ENCODE assay signal across 8 mouse cellular contexts in the genomic region with DNA sequence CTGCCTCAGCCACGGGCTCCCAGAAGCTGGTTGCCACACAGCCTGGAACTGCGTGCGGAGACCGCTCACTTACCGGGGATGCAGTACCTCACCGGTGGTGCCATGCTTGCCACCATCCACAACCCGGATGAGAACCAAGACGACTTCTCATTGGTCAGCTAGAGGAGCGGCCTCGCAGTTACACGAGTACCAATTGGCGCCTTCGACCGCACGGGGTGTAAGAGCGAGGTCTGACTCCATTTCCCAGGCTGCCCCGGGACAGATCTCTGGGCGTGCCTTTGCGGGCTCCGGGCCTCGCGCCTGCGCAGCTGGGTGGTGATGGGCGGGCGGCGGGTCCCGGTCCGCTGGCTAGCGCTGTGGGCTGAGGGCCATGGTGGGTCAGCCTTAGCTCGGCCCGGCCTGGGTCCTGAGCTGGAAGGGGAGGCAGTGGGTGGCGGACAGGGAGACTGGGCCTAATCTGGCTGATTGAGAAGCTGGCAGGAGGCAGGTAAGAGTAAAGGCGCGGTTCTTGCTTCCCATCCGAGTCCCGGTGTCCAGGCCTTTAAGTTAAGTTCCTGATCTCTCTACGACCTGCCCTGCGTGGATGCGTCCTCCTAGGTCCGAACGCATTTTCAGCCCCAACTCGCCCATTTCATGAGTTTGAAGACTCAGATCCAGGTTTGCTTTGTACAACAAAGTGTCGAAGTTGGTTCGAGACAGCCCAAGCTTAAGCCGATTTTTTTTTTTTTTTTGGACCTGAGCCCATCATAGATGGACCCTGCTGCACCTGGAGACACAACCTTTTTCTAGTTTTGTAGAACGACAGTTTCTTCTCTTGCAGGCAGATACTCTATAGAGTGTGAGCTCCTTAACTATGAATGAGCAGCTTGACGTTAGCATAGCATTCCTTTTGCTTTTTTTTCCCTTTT. TPM values are rescaled to one million over a fixed set of nuclear protein-coding genes. Genes with fewer than 3 reads are reported as not detected.
DNase-seq lines count a peak whose midpoint lies in the region; ATAC-seq lines count a peak whose summit lies in the region.

A gene (minus strand): TSS at position 245 of the 908 bp plus-strand sequence.
A gene (plus strand): TSS at position 302 of the 908 bp plus-strand sequence.

- under 1% methylated on average over 47 of the region's 47 CpGs for WGBS in hindbrain, embryonic 15.5 days

- peak within 1 kb of the TSS; percentile 77 for H3K9ac ChIP-seq in hindbrain, embryonic 15.5 days

- H3K9me3 ChIP-seq in hindbrain, embryonic 15.5 days: no peaks in the 10 kb centered on the region

- peaks cover 32% of the 10 kb centered on the region for H3K36me3 ChIP-seq in hindbrain, embryonic 15.5 days

- peak within 1 kb of the TSS; percentile 79 for H3K4me2 ChIP-seq in hindbrain, embryonic 15.5 days

- H3K27me3 ChIP-seq in hindbrain, embryonic 15.5 days: no peaks in the 10 kb centered on the region

- peaks cover 29% of the 10 kb centered on the region for H3K4me1 ChIP-seq in hindbrain, embryonic 15.5 days (replicated peaks)

- DNase-seq in T-cell, adult 2 months (ENCODE audit: low spot score): peak; percentile 98
- peak; percentile 98 to 99 for DNase-seq in cerebellum, postnatal 36 days
- DNase-seq in frontal cortex, postnatal 36 days (ENCODE audit: low spot score in 2 of 2): peak; percentile 99 to 100
- peak; percentile 99 for DNase-seq in left cerebral cortex, adult 11 months (ENCODE audit: low spot score)
- DNase-seq in lung, postnatal 4 days: peak; percentile 98 to 99
- DNase-seq in retina, postnatal 7 days (ENCODE audit: low read depth, low spot score): peak; percentile 97
- peak; percentile 98 for DNase-seq in urinary bladder, adult 2 months (ENCODE audit: low spot score)

- peak within 1 kb of the TSS; percentile 81 for H3K4me3 ChIP-seq in hindbrain, embryonic 15.5 days

- peak; percentile 100 for ATAC-seq in hindbrain, embryonic 15.5 days (ENCODE audit: low FRiP score, low read depth)

- H3K27ac ChIP-seq in hindbrain, embryonic 15.5 days (replicated peaks): peak within 1 kb of the TSS; percentile 75

RNA-seq across cellular contexts. Expression of the first gene that starts in this region (rescaled TPM):
- polyA plus RNA-seq in hindbrain, embryonic 15.5 days (2015; fragmentation: Nextera tagmentation; extraction: Ambion mirVana): 52.3 and 59.8 TPM in 2 replicates
- polyA plus RNA-seq in urinary bladder, adult 2 months (2012; rRNA removed): 29.5 and 31.0 TPM in 2 replicates

RNA-seq across cellular contexts. Expression of the second gene that starts in this region (rescaled TPM):
- polyA plus RNA-seq in hindbrain, embryonic 15.5 days (2015; fragmentation: Nextera tagmentation; extraction: Ambion mirVana): 85.9 and 86.6 TPM in 2 replicates
- polyA plus RNA-seq in urinary bladder, adult 2 months (2012; rRNA removed): 41.1 and 66.3 TPM in 2 replicates

Comparison
In these comparisons a context has a peak if more than half of its experiments do, and no peak if none do; other contexts are left out.
1. Peak in every context shown above with its lines: DNase-seq, ATAC-seq, H3K4me3 ChIP-seq and H3K27ac ChIP-seq.